Mouse (Mus musculus) CD8-positive naive resting alpha-beta T cell, adult 2 months (primary cell): ENCODE results near the gene F2rl1.

ENCODE experiments used
- DNase-seq, 2 experiments: peaks; one replicate each; pipeline ENCODE4 v3.0.0; 2022; ENCODE audit warnings: low read depth in 2 of 2, low spot score in 2 of 2

Gene F2rl1

GRCm38 (mm10) chr13:95470970-95471369 lies 54.1 kb downstream of the F2rl1 start:
- DNase-seq, result peak in 1 of 2 experiments; percentile 28
